Mouse (Mus musculus) thymus, adult 2 months (tissue): Measurements from ENCODE around the gene Pcsk5.

Experiments used
- CTCF ChIP-seq: fragments of 200-500 bp; IDR thresholded peaks from 2 replicates; pipeline ENCODE4 v1.5.1; 2012; ENCODE audit warnings: mild to moderate bottlenecking, control low read depth, low read length, moderate library complexity, borderline replicate concordance; ENCODE audit not compliant: control insufficient read depth, poor library complexity, insufficient read depth; ENCODE audit errors: extremely low read depth
- POLR2A ChIP-seq: fragments of 200-500 bp; IDR thresholded peaks from 2 replicates; pipeline ENCODE4 v1.6.1; 2012; ENCODE audit warnings: mild to moderate bottlenecking, low read length, control low read depth, moderate library complexity; ENCODE audit not compliant: control insufficient read depth, poor library complexity, insufficient read depth; ENCODE audit errors: extremely low read depth

- TF ChIP-seq POLR2A (no peak), CTCF (no peak)
Observed at GRCm38 (mm10) chr19:17717066-17717465, 120.4 kb downstream of the Pcsk5 start.
